ENCODE assay signal across 8 mouse cellular contexts in genomic region chr6:86806455-86807086, GRCm38 (mm10). TPM values are rescaled to one million over a fixed set of nuclear protein-coding genes. Genes with fewer than 3 reads are reported as not detected.
DNase-seq lines count a peak whose midpoint lies in the region; ATAC-seq and TF ChIP-seq lines count a peak whose summit lies in the region.

No protein-coding gene starts in this region.

- H3K4me3 ChIP-seq in kidney, postnatal 0 days (replicated peaks; ENCODE audit: low read depth, low read length), result no peak overlapping the region
- H3K4me3 ChIP-seq in liver, adult 2 months (ENCODE audit: insufficient read depth, low read depth, low read length), result no peak overlapping the region
- H3K4me3 ChIP-seq in neural tube, embryonic 15.5 days (replicated peaks), result no peak overlapping the region

- WGBS in kidney, postnatal 0 days, result 3% methylated on average over 5 of the region's 5 CpGs
- 2% methylated on average over 5 of the region's 5 CpGs for WGBS in liver, adult 2 months
- 3% methylated on average over 5 of the region's 5 CpGs for WGBS in neural tube, embryonic 15.5 days

- no peaks in the 10 kb centered on the region for H3K4me1 ChIP-seq in kidney, postnatal 0 days (replicated peaks; ENCODE audit: insufficient read depth, low read length)
- no peaks in the 10 kb centered on the region for H3K4me1 ChIP-seq in liver, adult 2 months (ENCODE audit: control insufficient read depth, insufficient read depth, low read length)
- H3K4me1 ChIP-seq in neural tube, embryonic 15.5 days, result peaks cover 12% of the 10 kb centered on the region; the same call in 1 of the 2 replicates

- DNase-seq in B cell, adult 2 months, result peak; percentile 76 to 79
- peak; percentile 80 for DNase-seq in adrenal gland, adult 2 months
- DNase-seq in embryo, embryonic 11 days, result peak; percentile 68
- peak; percentile 73 for DNase-seq in heart, adult 8-10 months (ENCODE audit: low spot score)
- peak; percentile 84 for DNase-seq in kidney, postnatal 0 days (ENCODE audit: low spot score)
- DNase-seq in liver, adult 2 months (ENCODE audit: extremely low read depth, low read depth, low spot score), result peak; percentile 46
- peak; percentile 69 for DNase-seq in testis, postnatal 14 days (ENCODE audit: low spot score)

- no peak for TF ChIP-seq POLR2A in liver, adult 2 months (IDR thresholded peaks at IDR 0.05; ENCODE audit: extremely low read depth, insufficient read depth, low read length)

- peak; percentile 98 for TF ChIP-seq CTCF in kidney, postnatal 0 days (IDR thresholded peaks at IDR 0.05; ENCODE audit: low read depth)
- TF ChIP-seq CTCF in liver, adult 2 months (IDR thresholded peaks at IDR 0.05; ENCODE audit: low read depth, low read length), result peak; percentile 98

- no peak overlapping the region for H3K4me2 ChIP-seq in kidney, postnatal 0 days (ENCODE audit: low read length)
- H3K4me2 ChIP-seq in neural tube, embryonic 15.5 days, result peak overlapping the region; percentile 25

- no peaks in the 10 kb centered on the region for H3K36me3 ChIP-seq in kidney, postnatal 0 days (ENCODE audit: insufficient read depth, low read length)
- no peaks in the 10 kb centered on the region for H3K36me3 ChIP-seq in liver, adult 2 months (ENCODE audit: control insufficient read depth, insufficient read depth, low read length)
- H3K36me3 ChIP-seq in neural tube, embryonic 15.5 days, result no peaks in the 10 kb centered on the region

- H3K9me3 ChIP-seq in kidney, postnatal 0 days (replicated peaks; ENCODE audit: low read length), result no peaks in the 10 kb centered on the region
- no peaks in the 10 kb centered on the region for H3K9me3 ChIP-seq in neural tube, embryonic 15.5 days (replicated peaks)

- no peak for ATAC-seq in kidney, postnatal 0 days (replicated peaks; ENCODE audit: low FRiP score, low read depth)
- ATAC-seq in neural tube, embryonic 15.5 days (ENCODE audit: low FRiP score), result 0 out of 2 replicates have a peak, but pooled peaks have one; percentile 54

- no peak overlapping the region for H3K27ac ChIP-seq in kidney, postnatal 0 days
- H3K27ac ChIP-seq in liver, adult 2 months (replicated peaks; ENCODE audit: insufficient read depth, low read depth, low read length), result no peak overlapping the region
- H3K27ac ChIP-seq in neural tube, embryonic 15.5 days (replicated peaks), result no peak overlapping the region

- H3K9ac ChIP-seq in kidney, postnatal 0 days (ENCODE audit: low read depth, low read length), result no peak overlapping the region
- no peak overlapping the region for H3K9ac ChIP-seq in liver, adult 2 months (ENCODE audit: low read depth, low read length)
- H3K9ac ChIP-seq in neural tube, embryonic 15.5 days (replicated peaks), result no peak overlapping the region

- no peaks in the 10 kb centered on the region for H3K27me3 ChIP-seq in kidney, postnatal 0 days (ENCODE audit: insufficient read depth, low read length)
- H3K27me3 ChIP-seq in liver, adult 2 months (ENCODE audit: control insufficient read depth, insufficient read depth, low read length), result no peaks in the 10 kb centered on the region
- H3K27me3 ChIP-seq in neural tube, embryonic 15.5 days (replicated peaks), result no peaks in the 10 kb centered on the region; the same call in 1 of the 2 replicates

- no peaks in the 10 kb centered on the region for H3K79me2 ChIP-seq in liver, adult 2 months (ENCODE audit: control insufficient read depth, insufficient read depth, low read length)

RNA-seq across cellular contexts. Expression of gene Anxa4, which starts 13.2 kb away (rescaled TPM):
- 10 to 100 TPM; 69.6 to 78.0 TPM for total RNA-seq in adrenal gland, adult 2 months (2021)
- 16.7 TPM in 2 replicates for polyA plus RNA-seq in adrenal gland, adult 2 months (2012; rRNA removed)
- total RNA-seq in heart, adult 8-10 months (2022), result 10 to 100 TPM; 29.2 to 41.0 (median 37.3) TPM
- 76.3 and 80.8 TPM in 2 replicates for polyA plus RNA-seq in kidney, postnatal 0 days (2015; fragmentation: Nextera tagmentation; extraction: Ambion mirVana)
- 49.1 and 57.6 TPM in 2 replicates for total RNA-seq in liver, adult 2 months (2014; rRNA removed)
- polyA plus RNA-seq in liver, adult 2 months (2012; rRNA removed), result 31.2 and 31.7 TPM in 2 replicates
- 4.2 and 21.7 TPM in 2 replicates for polyA plus RNA-seq in neural tube, embryonic 15.5 days (2015; fragmentation: Nextera tagmentation; extraction: Ambion mirVana)

RNA-seq across cellular contexts. Expression of gene Aak1, which starts 42.7 kb away (rescaled TPM):
- total RNA-seq in adrenal gland, adult 2 months (2021), result 100 to 1,000 TPM in 1 of 2 experiments, 10 to 100 TPM in 1; 97.0 to 100 TPM
- polyA plus RNA-seq in adrenal gland, adult 2 months (2012; rRNA removed), result 23.0 and 30.3 TPM in 2 replicates
- 10 to 100 TPM; 75.9 to 93.5 (median 92.3) TPM for total RNA-seq in heart, adult 8-10 months (2022)
- polyA plus RNA-seq in kidney, postnatal 0 days (2015; fragmentation: Nextera tagmentation; extraction: Ambion mirVana), result 7.3 and 7.8 TPM in 2 replicates
- total RNA-seq in liver, adult 2 months (2014; rRNA removed), result 2.6 and 5.8 TPM in 2 replicates
- polyA plus RNA-seq in liver, adult 2 months (2012; rRNA removed), result 5.2 and 7.2 TPM in 2 replicates
- polyA plus RNA-seq in neural tube, embryonic 15.5 days (2015; fragmentation: Nextera tagmentation; extraction: Ambion mirVana), result 40.2 and 43.4 TPM in 2 replicates
